Mouse (Mus musculus) cerebellum, adult 2 months (tissue): ENCODE data around the gene Runx1. TPM values are rescaled to one million over a fixed set of nuclear protein-coding genes. Genes with fewer than 3 reads are reported as not detected.

ENCODE experiments used
- DNase-seq, 2 experiments: peaks; one replicate each; pipeline ENCODE4 v3.0.0; 2021
- H3K27ac ChIP-seq: fragments of 200-500 bp; 2 replicates; pipeline ENCODE4 v1.5.1; 2012; ENCODE audit warnings: low read length, control low read depth, inconsistent platforms; ENCODE audit not compliant: insufficient read depth
- H3K27me3 ChIP-seq: fragments of 200-500 bp; 2 replicates; pipeline ENCODE4 v1.6.1; 2012; ENCODE audit warnings: inconsistent platforms, mild to moderate bottlenecking, low read length, moderate library complexity; ENCODE audit not compliant: control insufficient read depth, insufficient read depth
- H3K4me1 ChIP-seq: fragments of 200-500 bp; 2 replicates; pipeline ENCODE4 v1.6.1; 2011; ENCODE audit warnings: low read length; ENCODE audit not compliant: control insufficient read depth, insufficient read depth
- H3K4me3 ChIP-seq: fragments of 200-500 bp; replicated peaks from 2 replicates; pipeline ENCODE3; 2011; ENCODE audit warnings: mild to moderate bottlenecking, low read depth, low read length, control low read depth; ENCODE audit not compliant: insufficient read depth
- CTCF ChIP-seq: fragments of 200-500 bp; IDR thresholded peaks from 2 replicates; pipeline ENCODE4 v1.5.1; 2011; ENCODE audit warnings: low read depth, mild to moderate bottlenecking, control low read depth, low read length, moderate library complexity, borderline replicate concordance; ENCODE audit not compliant: insufficient read depth
- POLR2A ChIP-seq: fragments of 200-500 bp; IDR thresholded peaks from 2 replicates; pipeline ENCODE4 v1.6.1; 2011; ENCODE audit warnings: low read length, control low read depth, borderline replicate concordance; ENCODE audit not compliant: insufficient read depth
- WGBS: fragments of 180-500 bp; shearing (Covaris S2); methylation state at CpG from one replicate; pipeline ENCODE4 v1.1.7; 2018; 5-methylcytosine and 5-hydroxymethylcytosine counted together
- polyA plus RNA-seq: library from polyadenylated mRNA; depleted of rRNA; stranded (reverse); fragments of >200 nt; gene quantifications from 2 replicates; pipeline ENCODE4 v1.2.3, GENCODE M21; 2012

The Runx1 gene
- polyA plus RNA-seq, 1 experiment = 0.52 TPM

DNA sequence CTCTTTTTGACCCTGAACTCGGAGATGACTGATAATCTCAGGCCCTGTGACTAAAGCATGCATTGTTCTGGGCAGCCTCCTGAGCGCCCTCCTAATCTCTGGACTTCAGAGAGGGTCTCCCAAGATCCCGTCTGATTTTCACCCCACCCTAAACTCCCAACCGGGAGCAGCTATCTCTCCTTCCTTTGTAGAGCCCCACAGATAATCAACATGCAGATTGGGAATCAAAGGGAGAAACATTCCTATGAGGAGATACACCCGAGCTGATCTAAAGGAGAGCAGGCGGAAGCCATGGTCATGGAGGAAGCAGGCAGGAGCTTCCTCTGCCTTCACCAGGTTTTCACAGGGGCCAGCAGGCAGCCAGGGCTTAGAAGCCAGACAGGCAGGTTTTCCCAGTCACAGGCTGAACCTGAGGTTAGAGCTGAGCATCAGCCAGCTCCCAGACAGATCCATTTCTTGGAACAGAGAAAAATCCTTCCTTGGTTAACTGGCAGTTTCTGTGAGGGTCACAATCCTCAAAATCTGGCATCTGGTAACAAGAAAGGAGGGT lies 140.1 kb downstream of the Runx1 start:
- no peak for DNase-seq
- Histone ChIP-seq H3K27me3 (no peaks in the 10 kb centered on the region; the same call in 1 of the 2 replicates), H3K4me1 (no peaks in the 10 kb centered on the region), H3K4me3 (no peak overlapping the region), H3K27ac (no peak overlapping the region)
- 70% methylated on average over 6 of the region's 6 CpGs for WGBS
- TF ChIP-seq POLR2A = no peak
- no peak for TF ChIP-seq CTCF

DNA sequence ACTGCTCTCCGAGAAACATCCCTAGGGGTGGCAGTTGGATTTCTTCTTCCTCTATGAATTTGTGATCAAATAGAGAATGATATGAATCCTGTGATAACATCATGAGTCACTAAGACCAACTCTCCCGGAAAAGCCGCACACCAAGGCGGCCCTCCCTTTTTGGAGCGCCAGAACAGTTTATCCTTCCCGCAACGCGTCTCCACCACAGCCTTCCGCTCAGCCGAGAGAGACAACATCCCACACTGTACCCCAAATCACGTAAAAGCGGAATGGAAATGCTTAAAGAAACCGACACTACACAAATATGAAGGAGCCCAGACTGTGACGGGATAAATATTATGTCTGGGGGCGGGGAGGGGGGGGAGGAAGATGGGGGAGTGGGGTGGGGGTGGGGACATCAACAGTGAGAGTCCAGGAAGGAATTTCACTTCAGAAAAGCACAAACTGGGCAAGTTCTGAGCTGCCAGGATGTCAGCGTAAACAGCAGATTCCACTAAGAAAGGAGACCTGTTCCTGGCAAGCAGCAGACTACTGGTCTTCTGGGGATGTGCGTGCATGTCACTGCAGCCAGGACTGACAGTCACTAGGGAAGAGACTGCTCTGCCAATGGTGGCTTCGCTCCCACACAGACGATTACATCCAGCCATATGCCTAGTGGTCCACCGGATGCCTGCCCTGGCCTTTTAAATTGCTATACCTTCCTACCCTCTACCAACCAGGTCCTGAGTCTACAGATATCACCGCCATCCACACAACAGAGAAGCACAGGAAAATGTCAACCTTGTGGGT lies 141.3 kb downstream of the Runx1 start:
- no peak for DNase-seq
- WGBS = 58% methylated on average over 21 of the region's 21 CpGs
- Histone ChIP-seq H3K27ac (no peak overlapping the region), H3K4me1 (no peaks in the 10 kb centered on the region), H3K4me3 (no peak overlapping the region), H3K27me3 (no peaks in the 10 kb centered on the region; the same call in 1 of the 2 replicates)
- TF ChIP-seq POLR2A = no peak
- no peak for TF ChIP-seq CTCF

DNA sequence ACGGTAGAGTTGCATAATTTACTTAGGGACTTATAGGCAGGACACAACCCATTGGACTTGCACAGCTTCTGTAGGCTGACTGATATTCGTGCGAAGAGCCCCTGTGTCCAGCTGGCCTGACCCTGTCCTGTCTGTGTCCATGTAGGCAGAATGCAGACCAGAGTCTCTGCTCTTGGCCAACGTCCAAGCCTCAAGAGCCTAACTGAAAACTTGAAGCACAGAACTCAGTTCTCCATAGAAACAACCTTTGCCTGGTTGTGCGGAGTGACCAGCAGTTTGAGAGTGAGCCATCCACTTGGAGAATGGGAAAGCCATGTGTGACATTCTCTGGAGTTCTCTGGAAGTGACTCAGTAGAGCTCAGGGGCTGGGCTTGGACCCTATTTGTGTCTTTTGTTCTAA lies 149.3 kb downstream of the Runx1 start:
- DNase-seq = no peak
- 67% methylated on average over 5 of the region's 5 CpGs for WGBS
- Histone ChIP-seq H3K4me1 (no peaks in the 10 kb centered on the region), H3K4me3 (no peak overlapping the region), H3K27me3 (no peaks in the 10 kb centered on the region), H3K27ac (no peak overlapping the region)
- TF ChIP-seq CTCF = no peak
- no peak for TF ChIP-seq POLR2A

DNA sequence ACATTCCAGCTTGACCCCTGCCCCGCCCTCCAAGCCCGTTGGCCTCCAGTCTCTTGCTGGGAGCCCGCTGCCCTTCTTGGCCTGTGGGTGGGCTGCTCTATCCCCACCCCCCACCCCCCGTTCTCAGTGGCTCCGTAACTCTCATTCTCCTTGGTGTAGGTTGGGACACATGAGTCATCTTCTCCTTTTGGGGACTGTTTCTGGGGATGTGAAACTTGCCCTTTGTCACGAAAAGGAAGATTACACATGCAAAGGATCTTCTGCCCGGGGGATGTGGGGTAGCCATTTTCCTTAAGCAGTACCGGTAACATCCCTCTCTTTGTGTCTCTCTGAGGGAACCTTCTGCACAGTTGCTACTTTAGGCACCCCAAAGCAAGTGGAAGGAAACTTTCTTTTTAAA lies 150.3 kb downstream of the Runx1 start:
- TF ChIP-seq CTCF (no peak), POLR2A (no peak)
- 69% methylated on average over 8 of the region's 8 CpGs for WGBS
- Histone ChIP-seq H3K4me3 (no peak overlapping the region), H3K4me1 (no peaks in the 10 kb centered on the region), H3K27me3 (no peaks in the 10 kb centered on the region), H3K27ac (no peak overlapping the region)
- DNase-seq = no peak

DNA sequence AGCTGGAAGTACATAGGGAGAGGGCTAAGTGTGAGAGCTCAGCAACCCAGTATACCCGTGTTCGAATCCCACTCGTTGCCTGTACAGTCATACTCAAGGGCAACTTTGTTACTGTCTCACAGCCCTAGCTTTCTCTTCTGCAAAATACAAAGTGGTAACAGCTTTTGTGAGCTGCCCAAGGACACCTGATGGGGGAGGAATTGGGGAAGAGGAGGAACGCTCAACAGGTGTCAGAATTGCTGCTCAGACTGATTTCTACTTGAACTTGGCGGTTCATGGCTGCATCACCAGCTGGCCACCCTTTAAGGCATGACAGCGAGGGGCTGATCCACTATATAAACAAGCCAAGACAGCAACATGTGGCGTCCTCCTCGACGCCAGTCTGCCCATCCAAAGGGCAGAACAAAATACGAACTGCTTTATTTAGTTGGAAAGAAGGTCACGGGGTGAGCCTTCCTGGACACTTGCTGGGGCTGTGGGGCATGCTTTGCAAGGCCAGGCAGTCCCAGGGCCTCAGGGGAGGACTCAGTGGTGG lies 151.0 kb downstream of the Runx1 start:
- Histone ChIP-seq H3K27me3 (no peaks in the 10 kb centered on the region), H3K4me1 (no peaks in the 10 kb centered on the region), H3K4me3 (no peak overlapping the region), H3K27ac (no peak overlapping the region)
- no peak for DNase-seq
- WGBS = 47% methylated on average over 11 of the region's 11 CpGs
- TF ChIP-seq POLR2A = no peak
- no peak for TF ChIP-seq CTCF

DNA sequence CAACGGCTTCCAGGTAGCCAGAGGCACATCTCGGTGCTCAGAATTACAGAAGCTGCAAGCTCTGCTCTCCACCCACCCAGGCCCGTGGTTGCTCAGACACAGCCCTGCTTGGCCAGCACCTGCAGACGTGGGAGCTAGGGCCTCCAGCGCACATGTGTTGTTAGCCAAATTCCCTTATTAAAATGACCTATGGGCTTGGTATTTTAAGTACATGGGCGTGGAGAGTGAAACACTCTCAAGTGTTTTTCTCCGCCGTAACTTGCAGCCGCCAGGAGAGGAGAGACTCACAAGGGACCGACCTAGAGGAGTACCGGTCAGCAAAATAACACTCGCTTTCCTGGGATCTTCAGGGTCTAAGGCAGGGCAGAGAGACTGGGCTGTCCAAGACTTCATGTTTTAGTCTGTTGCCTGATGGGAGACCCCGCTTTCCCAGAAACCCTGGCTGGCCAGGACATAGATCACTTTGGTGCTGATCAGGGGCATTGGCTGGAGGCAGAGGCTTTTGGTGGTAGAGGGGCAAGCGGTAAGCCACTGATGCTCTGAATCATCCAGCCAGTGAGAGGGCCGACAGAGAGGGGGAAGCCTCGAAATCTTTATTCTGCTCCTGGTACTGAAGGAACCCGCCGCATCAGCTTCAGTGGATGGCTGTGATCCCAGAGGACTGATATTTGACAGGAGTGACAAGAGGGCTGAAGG lies 151.7 kb downstream of the Runx1 start:
- no peak overlapping the region for H3K4me3 ChIP-seq
- H3K27ac ChIP-seq = no peak overlapping the region
- no peaks in the 10 kb centered on the region for H3K4me1 ChIP-seq
- 80% methylated on average over 18 of the region's 18 CpGs for WGBS
- no peaks in the 10 kb centered on the region for H3K27me3 ChIP-seq
- no peak for TF ChIP-seq POLR2A
- TF ChIP-seq CTCF = no peak
- DNase-seq = no peak

DNA sequence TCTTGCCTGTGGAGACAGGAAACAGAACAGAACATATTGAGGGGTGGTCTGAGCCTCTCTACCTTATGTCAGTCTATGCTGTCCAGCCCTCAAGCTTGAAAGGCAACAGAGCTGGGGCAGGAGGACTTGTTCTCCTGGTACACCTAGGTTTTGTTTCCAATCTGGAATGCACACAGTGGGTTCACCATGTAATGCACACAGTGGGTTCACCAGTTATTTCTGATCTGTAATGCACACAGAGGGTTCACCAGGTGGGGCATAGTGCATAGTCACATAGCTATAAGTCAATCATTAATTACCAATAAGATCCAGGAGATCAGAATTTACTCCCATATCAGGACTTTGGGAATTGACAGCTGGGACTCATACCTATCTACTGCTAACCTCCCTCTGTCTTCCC lies 157.1 kb downstream of the Runx1 start:
- Histone ChIP-seq H3K4me1 (no peaks in the 10 kb centered on the region), H3K27ac (no peak overlapping the region), H3K27me3 (no peaks in the 10 kb centered on the region), H3K4me3 (no peak overlapping the region)
- TF ChIP-seq POLR2A (no peak), CTCF (no peak)
- no peak for DNase-seq
